Mouse (Mus musculus) adrenal gland, postnatal 25 days (tissue): ENCODE measurements around the gene Fndc11. TPM values are rescaled to one million over a fixed set of nuclear protein-coding genes. Genes with fewer than 3 reads are reported as not detected.

Experiments used
- DNase-seq: peaks from one replicate; pipeline ENCODE4 v3.0.0; 2021; ENCODE audit warnings: mixed read lengths
- total RNA-seq: library from RNA; stranded (reverse); gene quantifications from 2 replicates; pipeline ENCODE4 v1.2.3, GENCODE M21; 2021

Gene Fndc11
- total RNA-seq, 1 experiment from 2014 or later: 0.43 TPM

DNA sequence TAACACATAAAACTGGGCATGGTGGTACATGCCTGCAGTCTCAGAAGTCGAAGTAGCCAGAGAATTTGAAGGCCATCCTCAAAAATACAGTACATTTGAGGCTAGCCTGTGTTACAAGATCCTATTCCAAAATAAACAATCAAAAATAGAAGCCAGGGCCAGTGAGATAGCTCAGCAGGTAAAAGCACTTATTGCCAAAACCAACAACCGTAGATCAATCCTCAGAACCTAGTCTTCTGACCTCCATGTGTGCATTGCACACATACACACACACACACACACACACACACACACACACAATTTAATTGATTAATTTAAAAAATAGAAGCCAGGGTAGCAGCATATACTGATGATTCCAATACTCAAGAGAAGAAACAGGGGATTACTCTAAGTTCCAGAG, 47.0 kb downstream of the Fndc11 start:
- no peak for DNase-seq

- DNase-seq: no peak
Observed at GRCm38 (mm10) chr2:181272092-181272491, 52.3 kb downstream of the Fndc11 start.

Other genes starting within 250 kb of the Fndc11 start
- 2.6 and 3.4 TPM in 2 replicates for gene Col20a1, start 233.5 kb upstream of the Fndc11 start, total RNA-seq
- 9.9 and 19.2 TPM in 2 replicates for gene Chrna4, start 176.5 kb upstream of the Fndc11 start, total RNA-seq
- 3.7 and 6.3 TPM in 2 replicates for gene Kcnq2, start 84.7 kb upstream of the Fndc11 start, total RNA-seq
- gene Eef1a2, start 63.0 kb upstream of the Fndc11 start, total RNA-seq: 38.2 and 49.3 TPM in 2 replicates
- 79.5 and 82.6 TPM in 2 replicates for gene Ppdpf, start 32.8 kb upstream of the Fndc11 start, total RNA-seq
- not detected in 2 replicates for gene Ptk6, start 17.2 kb upstream of the Fndc11 start, total RNA-seq
- gene Srms, start 6.8 kb upstream of the Fndc11 start, total RNA-seq: 0.58 TPM in 1 of 2 replicates, not detected in the other
- gene Helz2, start 22.0 kb downstream of the Fndc11 start, total RNA-seq: 18.9 and 22.1 TPM in 2 replicates
- 15.3 and 18.5 TPM in 2 replicates for gene Gmeb2, start 68.0 kb downstream of the Fndc11 start, total RNA-seq
- gene Stmn3, start 94.5 kb downstream of the Fndc11 start, total RNA-seq: 9.8 and 12.2 TPM in 2 replicates
- 43.4 and 44.7 TPM in 2 replicates for gene Rtel1, start 99.7 kb downstream of the Fndc11 start, total RNA-seq
- gene Zgpat, start 144.9 kb downstream of the Fndc11 start, total RNA-seq: 51.2 and 61.6 TPM in 2 replicates
- 40.8 and 49.7 TPM in 2 replicates for gene Arfrp1, start 145.4 kb downstream of the Fndc11 start, total RNA-seq
- 24.7 and 33.2 TPM in 2 replicates for gene Lime1, start 160.1 kb downstream of the Fndc11 start, total RNA-seq
- 14.6 and 20.8 TPM in 2 replicates for gene Zbtb46, start 239.4 kb downstream of the Fndc11 start, total RNA-seq